Mouse (Mus musculus) B cell, adult 62 days (primary cell): Measurements from ENCODE around the gene Tarbp2. TPM values are rescaled to one million over a fixed set of nuclear protein-coding genes. Genes with fewer than 3 reads are reported as not detected.

Experiments used
- total RNA-seq: library from RNA; stranded (reverse); gene quantifications from 4 replicates; pipeline ENCODE4 v1.2.4, GENCODE M21; 2023

Tarbp2 gene
- 41.6 to 48.9 TPM (median 44.6 TPM) in 4 replicates for total RNA-seq

DNA sequence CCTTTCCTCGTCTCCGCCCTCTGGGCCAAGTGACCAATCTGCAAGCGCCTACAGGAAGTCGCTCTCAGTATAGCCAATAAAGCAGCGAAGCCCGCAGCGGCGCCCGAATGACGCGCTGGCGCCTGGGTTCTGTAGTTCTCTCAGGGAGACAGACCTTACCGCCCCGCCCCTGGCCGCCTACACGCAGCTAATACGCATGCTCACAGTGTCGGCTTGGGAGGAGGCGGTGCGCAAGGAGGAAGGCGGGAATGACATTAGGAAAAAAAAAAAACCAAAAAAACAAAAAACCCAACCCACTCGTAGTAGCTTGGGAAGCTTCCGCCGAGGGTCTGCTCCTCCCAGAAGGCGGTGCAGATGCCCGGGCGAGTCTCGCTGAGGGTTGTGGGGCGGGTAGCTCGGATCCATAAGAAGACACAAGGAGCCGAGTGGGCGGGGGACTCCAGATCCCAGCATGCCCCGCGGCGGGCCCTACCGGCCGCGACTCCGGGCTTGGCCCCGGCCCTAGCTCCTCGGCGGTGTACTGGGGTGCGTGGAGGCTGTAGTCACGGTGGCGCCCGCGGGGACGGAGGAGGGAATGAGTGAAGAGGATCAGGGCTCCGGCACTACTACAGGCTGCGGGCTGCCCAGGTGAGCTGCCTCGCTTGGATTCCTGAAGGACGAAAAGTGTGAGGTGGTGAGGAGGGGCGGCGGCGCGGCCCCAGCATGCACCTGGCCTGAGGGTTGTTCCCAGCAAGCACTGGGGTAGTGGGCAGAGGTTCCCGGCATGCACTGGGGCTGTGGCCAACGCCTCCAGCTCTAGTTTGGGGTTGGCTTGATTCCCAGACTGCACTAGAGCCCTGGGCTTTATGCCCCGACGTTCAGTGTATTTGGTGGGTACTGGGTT lies at the start of gene Tarbp2:
Tarbp2 (plus strand) TSS at position 217 of the 883 bp plus-strand sequence.

DNA sequence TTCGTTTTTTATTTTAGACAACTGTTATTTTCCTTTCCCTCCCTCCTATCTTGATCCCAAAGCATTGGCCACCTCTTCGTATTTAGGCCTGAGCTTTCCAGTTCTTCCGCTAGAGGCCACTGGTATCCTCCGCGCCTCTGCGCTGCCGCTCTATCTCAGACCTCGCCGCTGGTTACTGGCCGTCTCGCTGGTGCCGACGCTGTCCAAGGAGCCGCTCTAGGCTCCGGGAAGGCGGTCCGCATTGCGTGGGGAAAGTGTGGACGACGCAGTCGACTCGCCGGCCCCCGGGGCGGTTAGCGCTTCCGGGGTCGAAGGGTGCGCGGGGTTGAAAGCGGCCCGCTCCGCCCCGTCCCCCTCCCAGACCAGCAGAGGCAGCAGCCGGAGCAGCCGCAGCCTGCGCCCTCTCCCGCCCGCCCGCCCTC lies 47.8 kb upstream of the Tarbp2 start, which contains the start of gene Pcbp2:
Pcbp2 (plus strand) TSS at position 357 of the 422 bp plus-strand sequence.

DNA sequence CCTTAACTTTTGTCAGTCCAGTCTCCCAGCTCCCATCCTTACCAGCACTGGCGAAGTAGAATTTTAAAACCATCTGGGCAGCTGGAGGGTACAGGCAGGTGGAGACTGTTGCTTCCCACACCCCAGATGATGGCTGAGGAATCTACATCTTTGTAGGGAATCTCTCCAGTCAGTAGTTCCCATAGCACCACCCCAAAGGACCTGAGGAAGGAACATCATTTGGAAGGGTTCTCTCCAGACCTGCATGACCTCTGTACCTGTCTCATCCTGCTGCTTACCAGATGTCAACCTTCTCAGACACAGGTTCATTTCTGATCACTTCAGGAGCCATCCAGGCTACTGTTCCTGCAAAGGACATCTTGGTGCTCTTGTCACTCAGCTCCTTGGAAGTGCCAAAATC lies 14.5 kb upstream of the Tarbp2 start, which contains the start of gene Gm10337:
Gm10337 (plus strand) TSS at position 276 of the 400 bp plus-strand sequence.

DNA sequence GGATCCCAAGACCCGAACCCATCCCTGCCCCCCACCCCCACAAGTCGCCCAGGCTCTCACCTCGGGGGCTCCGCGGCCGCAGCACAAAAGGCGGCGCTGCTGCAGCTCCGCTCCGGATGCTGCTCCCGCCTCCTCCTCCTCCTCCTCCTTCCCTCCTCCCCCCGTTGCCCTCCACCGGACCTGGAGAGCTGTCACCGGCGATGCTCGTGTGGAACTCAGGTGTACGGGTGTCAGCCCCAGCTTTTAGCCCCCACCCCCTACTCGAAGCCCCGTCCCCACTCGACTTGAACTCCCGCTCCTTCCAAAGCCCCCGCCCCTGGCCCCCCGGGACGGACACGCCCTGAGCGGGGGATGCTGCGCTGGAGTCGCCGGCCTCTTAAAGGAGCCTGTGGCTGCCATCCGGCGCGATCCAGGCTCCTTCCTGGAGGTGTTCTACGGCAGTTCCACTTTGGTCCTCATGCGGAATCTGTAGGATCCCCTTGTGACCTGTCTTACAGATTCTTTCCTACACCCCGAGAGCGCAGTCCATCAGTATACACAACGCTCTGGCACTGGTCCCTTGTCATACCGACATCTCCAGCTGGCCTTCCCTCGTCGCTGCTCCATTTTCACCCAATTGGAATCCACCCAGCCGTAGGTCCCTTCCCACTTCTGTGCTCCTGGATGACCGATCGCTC lies 1.1 kb upstream of the Tarbp2 start, which contains the start of gene Map3k12:
Map3k12 (minus strand) TSS at position 337 of the 677 bp plus-strand sequence.

DNA sequence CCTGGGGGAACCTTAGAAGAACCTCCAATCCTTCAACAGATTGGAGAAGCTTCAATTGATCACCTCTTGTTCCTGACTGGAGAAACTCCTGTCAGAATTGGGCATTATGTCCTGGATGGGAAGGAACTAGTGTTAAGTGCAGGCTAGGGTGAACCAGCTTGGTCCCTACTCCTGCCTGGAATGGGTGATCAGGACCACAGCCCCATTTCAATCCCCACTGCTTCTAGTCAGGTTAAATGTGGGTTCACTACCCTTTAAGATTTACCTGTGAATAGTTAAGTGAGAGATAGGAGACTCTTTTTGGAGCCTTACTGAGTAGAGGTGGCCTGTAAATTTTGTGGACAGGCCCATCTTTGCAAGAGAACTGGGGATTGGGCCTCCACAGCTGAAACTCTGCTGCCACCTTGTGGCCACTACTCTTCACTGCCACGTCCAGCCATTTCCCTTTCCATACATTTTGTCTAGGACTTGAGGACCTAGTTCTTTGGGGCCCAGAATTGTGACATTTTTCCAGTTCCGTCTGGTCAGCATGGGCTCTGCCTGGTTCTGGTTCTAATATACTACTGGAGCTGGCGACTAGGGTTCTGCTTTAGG lies 7.0 kb downstream of the Tarbp2 start, which contains the start of gene Npff:
Npff (minus strand) TSS at position 51 of the 594 bp plus-strand sequence.

Other genes starting within 250 kb of the Tarbp2 start
- gene Gm9918, start 247.6 kb upstream of the Tarbp2 start, total RNA-seq, result not detected in 4 replicates
- gene Mfsd5, start 238.7 kb upstream of the Tarbp2 start, total RNA-seq, result 29.1 to 33.1 TPM (median 29.8 TPM) in 4 replicates
- 1.0 to 2.1 TPM (median 1.1 TPM) in 4 replicates for gene Espl1, start 221.9 kb upstream of the Tarbp2 start, total RNA-seq
- gene Pfdn5, start 192.1 kb upstream of the Tarbp2 start, total RNA-seq, result 474 to 522 TPM (median 515 TPM) in 4 replicates
- gene Myg1, start 186.5 kb upstream of the Tarbp2 start, total RNA-seq, result 49.2 to 62.4 TPM (median 52.1 TPM) in 4 replicates
- gene Aaas, start 167.4 kb upstream of the Tarbp2 start, total RNA-seq, result 55.2 to 70.8 TPM (median 65.9 TPM) in 4 replicates
- gene Sp7, start 151.0 kb upstream of the Tarbp2 start, total RNA-seq, result not detected in 4 replicates
- 173 to 210 TPM (median 184 TPM) in 4 replicates for gene Sp1, start 112.0 kb upstream of the Tarbp2 start, total RNA-seq
- gene Amhr2, start 72.8 kb upstream of the Tarbp2 start, total RNA-seq, result 0.46 to 8.5 TPM (median 0.73 TPM) in 4 replicates
- gene Prr13, start 59.2 kb upstream of the Tarbp2 start, total RNA-seq, result 86.5 to 104 TPM (median 95.4 TPM) in 4 replicates
- 728 to 764 TPM (median 734 TPM) in 4 replicates for gene Pcbp2, start 47.7 kb upstream of the Tarbp2 start, total RNA-seq
- gene Gm10337, start 14.5 kb upstream of the Tarbp2 start, total RNA-seq, result 8.3 to 18.6 TPM (median 11.2 TPM) in 3 of 4 replicates, not detected in the other
- gene Map3k12, start 1.1 kb upstream of the Tarbp2 start, total RNA-seq, result 0.88 to 1.8 TPM (median 1.1 TPM) in 4 replicates
- gene Npff, start 6.8 kb downstream of the Tarbp2 start, total RNA-seq, result 17.0 to 20.3 TPM (median 18.8 TPM) in 4 replicates
- 3.7 TPM in 1 of 4 replicates, not detected in the others for gene Gm28047, start 106.9 kb downstream of the Tarbp2 start, total RNA-seq
- 121 to 148 TPM (median 133 TPM) in 4 replicates for gene Atf7, start 107.3 kb downstream of the Tarbp2 start, total RNA-seq
- 6.0 to 12.5 TPM (median 10.4 TPM) in 4 replicates for gene Atp5g2, start 154.2 kb downstream of the Tarbp2 start, total RNA-seq
- 46.4 to 65.2 TPM (median 57.8 TPM) in 4 replicates for gene Calcoco1, start 204.0 kb downstream of the Tarbp2 start, total RNA-seq